Mouse (Mus musculus) heart, embryonic 16.5 days (tissue): Measurements from ENCODE around the gene Agap1. TPM values are rescaled to one million over a fixed set of nuclear protein-coding genes. Genes with fewer than 3 reads are reported as not detected.

Source experiments
- ATAC-seq: fragments of 200-750 bp; cut with Nextera tagmentation; replicated peaks from 2 replicates; pipeline ENCODE4 v1.8.0; 2017; ENCODE audit warnings: moderate number of reproducible peaks; ENCODE audit not compliant: insufficient read depth, low FRiP score; ENCODE audit errors: extremely low read depth
- H3K27ac ChIP-seq: fragments of 300-500 bp; sonication (generic); 2 replicates; pipeline ENCODE4 v1.5.1; 2014; ENCODE audit warnings: mild to moderate bottlenecking, low read length, control low read depth, moderate library complexity
- H3K27me3 ChIP-seq: fragments of 300-500 bp; sonication (generic); 2 replicates; pipeline ENCODE4 v1.6.1; 2014; ENCODE audit warnings: low read length, mixed read lengths; ENCODE audit not compliant: control insufficient read depth, insufficient read depth
- H3K36me3 ChIP-seq: fragments of 300-500 bp; sonication (generic); 2 replicates; pipeline ENCODE4 v1.6.1; 2014; ENCODE audit not compliant: control insufficient read depth, insufficient read depth
- H3K4me1 ChIP-seq: fragments of 300-500 bp; sonication (generic); 2 replicates; pipeline ENCODE4 v1.6.1; 2014; ENCODE audit warnings: low read length, mixed read lengths; ENCODE audit not compliant: control insufficient read depth, insufficient read depth
- H3K4me2 ChIP-seq: fragments of 300-500 bp; sonication (generic); 2 replicates; pipeline ENCODE4 v1.6.1; 2014; ENCODE audit warnings: low read depth, mild to moderate bottlenecking, control low read depth, low read length
- H3K4me3 ChIP-seq: fragments of 300-500 bp; sonication (generic); 2 replicates; pipeline ENCODE4 v1.5.1; 2014; ENCODE audit warnings: mild to moderate bottlenecking, control low read depth, low read length
- H3K9ac ChIP-seq: fragments of 300-500 bp; sonication (generic); 2 replicates; pipeline ENCODE4 v1.6.1; 2014; ENCODE audit warnings: low read length, control low read depth
- H3K9me3 ChIP-seq: fragments of 300-500 bp; sonication (generic); replicated peaks from 2 replicates; pipeline ENCODE4 v1.6.1; 2016; ENCODE audit warnings: low read length; ENCODE audit not compliant: control insufficient read depth
- WGBS: fragments of 180-500 bp; shearing (Covaris S2); extraction: QIAGEN DNeasy Blood & Tissue Kit; methylation state at CpG from one replicate; pipeline ENCODE4 v1.1.7; 2014; 5-methylcytosine and 5-hydroxymethylcytosine counted together
- polyA plus RNA-seq: library from polyadenylated mRNA; unstranded; fragments of >200 nt; fragmentation: Nextera tagmentation; extraction: Ambion mirVana; gene quantifications from 2 replicates; pipeline ENCODE4 v1.2.1, GENCODE M21; 2015

Agap1 gene
- polyA plus RNA-seq, 1 experiment from 2014 or later: 6.2 TPM

- Histone ChIP-seq H3K4me1 (peaks cover 8% of the 10 kb centered on the region; the same call in 1 of the 2 replicates), H3K9ac (no peak overlapping the region), H3K4me3 (no peak overlapping the region), H3K27ac (no peak overlapping the region), H3K36me3 (no peaks in the 10 kb centered on the region), H3K27me3 (peaks cover 88% of the 10 kb centered on the region), H3K9me3 (no peaks in the 10 kb centered on the region), H3K4me2 (no peak overlapping the region)
- no peak for ATAC-seq
- 10% methylated on average over 6 of the region's 6 CpGs for WGBS
These were observed 478.4 kb downstream of the Agap1 start for GRCm38 (mm10) chr1:89933028-89933427.

- H3K4me3 ChIP-seq: no peak overlapping the region
- no peaks in the 10 kb centered on the region for H3K36me3 ChIP-seq
- WGBS: 6% methylated on average over 21 of the region's 21 CpGs
- H3K4me2 ChIP-seq: no peak overlapping the region
- H3K9ac ChIP-seq: no peak overlapping the region
- peaks cover 8% of the 10 kb centered on the region; the same call in 1 of the 2 replicates for H3K4me1 ChIP-seq
- ATAC-seq: no peak
- no peaks in the 10 kb centered on the region for H3K9me3 ChIP-seq
- H3K27ac ChIP-seq: no peak overlapping the region
- peaks cover 87% of the 10 kb centered on the region for H3K27me3 ChIP-seq
These were observed 479.2 kb downstream of the Agap1 start for GRCm38 (mm10) chr1:89933786-89934185.

GRCm38 (mm10) chr1:89934316-89935260, 480.0 kb downstream of the Agap1 start:
- Histone ChIP-seq H3K36me3 (no peaks in the 10 kb centered on the region), H3K27me3 (peaks cover 91% of the 10 kb centered on the region), H3K9me3 (peaks cover 2% of the 10 kb centered on the region; the same call in 1 of the 2 replicates), H3K27ac (no peak overlapping the region), H3K4me1 (peaks cover 8% of the 10 kb centered on the region; the same call in 1 of the 2 replicates), H3K4me3 (no peak overlapping the region), H3K4me2 (no peak overlapping the region), H3K9ac (no peak overlapping the region)
- ATAC-seq: no peak
- 11% methylated on average over 19 of the region's 19 CpGs for WGBS

GRCm38 (mm10) chr1:89935493-89936348, 481.1 kb downstream of the Agap1 start:
- Histone ChIP-seq H3K27me3 (peaks cover 89% of the 10 kb centered on the region), H3K9ac (no peak overlapping the region), H3K4me1 (peaks cover 6% of the 10 kb centered on the region; the same call in 1 of the 2 replicates), H3K4me3 (no peak overlapping the region), H3K27ac (no peak overlapping the region), H3K9me3 (peaks cover 3% of the 10 kb centered on the region; the same call in 1 of the 2 replicates), H3K36me3 (no peaks in the 10 kb centered on the region), H3K4me2 (no peak overlapping the region)
- no peak for ATAC-seq
- 3% methylated on average over 29 of the region's 29 CpGs for WGBS

GRCm38 (mm10) chr1:89938884-89939595, 484.4 kb downstream of the Agap1 start:
- Histone ChIP-seq H3K27ac (no peak overlapping the region), H3K4me2 (no peak overlapping the region), H3K9me3 (peaks cover 3% of the 10 kb centered on the region; the same call in 1 of the 2 replicates), H3K27me3 (peaks cover 84% of the 10 kb centered on the region), H3K9ac (no peak overlapping the region), H3K4me3 (no peak overlapping the region), H3K36me3 (no peaks in the 10 kb centered on the region), H3K4me1 (peaks cover 8% of the 10 kb centered on the region)
- 32% methylated on average over 16 of the region's 16 CpGs for WGBS
- ATAC-seq: no peak

GRCm38 (mm10) chr1:89939596-89939960, 485.0 kb downstream of the Agap1 start:
- H3K4me2 ChIP-seq: no peak overlapping the region
- peaks cover 8% of the 10 kb centered on the region for H3K4me1 ChIP-seq
- 30% methylated on average over 16 of the region's 16 CpGs for WGBS
- no peak for ATAC-seq
- peaks cover 3% of the 10 kb centered on the region; the same call in 1 of the 2 replicates for H3K9me3 ChIP-seq
- peaks cover 84% of the 10 kb centered on the region for H3K27me3 ChIP-seq
- H3K4me3 ChIP-seq: no peak overlapping the region
- no peaks in the 10 kb centered on the region for H3K36me3 ChIP-seq
- H3K9ac ChIP-seq: no peak overlapping the region
- no peak overlapping the region for H3K27ac ChIP-seq

- Histone ChIP-seq H3K4me1 (peaks cover 8% of the 10 kb centered on the region), H3K27me3 (peaks cover 86% of the 10 kb centered on the region), H3K9ac (no peak overlapping the region), H3K27ac (no peak overlapping the region), H3K36me3 (no peaks in the 10 kb centered on the region), H3K4me3 (no peak overlapping the region), H3K9me3 (peaks cover 3% of the 10 kb centered on the region; the same call in 1 of the 2 replicates), H3K4me2 (peak overlapping the region; percentile 5; the same call in 1 of the 2 replicates)
- 6% methylated on average over 34 of the region's 34 CpGs for WGBS
- peak; percentile 72 for ATAC-seq
These were observed 485.5 kb downstream of the Agap1 start for GRCm38 (mm10) chr1:89939981-89940726.

- WGBS: 20% methylated on average over 15 of the region's 15 CpGs
- H3K27ac ChIP-seq: no peak overlapping the region
- H3K9me3 ChIP-seq: peaks cover 3% of the 10 kb centered on the region; the same call in 1 of the 2 replicates
- no peaks in the 10 kb centered on the region for H3K36me3 ChIP-seq
- peaks cover 8% of the 10 kb centered on the region for H3K4me1 ChIP-seq
- peak overlapping the region; percentile 40; the same call in 1 of the 2 replicates for H3K4me3 ChIP-seq
- no peak overlapping the region for H3K4me2 ChIP-seq
- ATAC-seq: no peak
- H3K27me3 ChIP-seq: peaks cover 84% of the 10 kb centered on the region
- no peak overlapping the region for H3K9ac ChIP-seq
These were observed 486.4 kb downstream of the Agap1 start for GRCm38 (mm10) chr1:89940961-89941524.
